ENCODE assay signal across 16 mouse cellular contexts in genomic region chr14:54204311-54204710, GRCm38 (mm10). TPM values are rescaled to one million over a fixed set of nuclear protein-coding genes. Genes with fewer than 3 reads are reported as not detected.
DNase-seq lines count a peak whose midpoint lies in the region; ATAC-seq lines count a peak whose summit lies in the region.
"Had no signal": no experiment of that assay in that cellular context is flagged by ENCODE, and none has a peak within 500 bp of the region (broad histone marks: within the 10 kb centered on the region; RNA-seq: fewer than 3 reads in every experiment).

No protein-coding gene starts in this region.

- peak; percentile 24 for ATAC-seq in CD4-positive, CD25-positive, alpha-beta regulatory T cell, adult 4 months
- peak; percentile 6 for ATAC-seq in activated CD4-positive, CD25-positive, alpha-beta regulatory T cell, adult 4 months
- peak; percentile 52 for ATAC-seq in megakaryocyte, adult 5-6 weeks (ENCODE audit: poor library complexity, severe bottlenecking)
- ATAC-seq: forebrain, embryonic 13.5 days; Patski had no signal

- peak; percentile 73 for DNase-seq in liver
- DNase-seq in kidney, adult 18-20 months: no peak
- no peak for DNase-seq in layer of hippocampus, postnatal 25 days (ENCODE audit: extremely low spot score in 1 of 2, low spot score in 1 of 2)
- DNase-seq in testis, postnatal 10 days (ENCODE audit: low spot score): no peak
- DNase-seq: adrenal gland, postnatal 25 days; cerebellum, adult 9-11 months; heart, postnatal 10 days; kidney, adult 2 months; kidney, postnatal 25 days; lung, postnatal 14 days; thymus, postnatal 25 days had no signal

RNA-seq across cellular contexts. Expression of gene Dad1, which starts 49.6 kb away (rescaled TPM):
- polyA plus RNA-seq in CD4-positive, CD25-positive, alpha-beta regulatory T cell, adult 4 months (2017; shearing (Covaris generic)): 100 to 1,000 TPM; 437 to 457 TPM
- 100 to 1,000 TPM; 424 to 425 TPM for polyA plus RNA-seq in activated CD4-positive, CD25-positive, alpha-beta regulatory T cell, adult 4 months (2017; shearing (Covaris generic))
- total RNA-seq in megakaryocyte, adult 5-6 weeks (2015): 136 and 154 TPM in 2 replicates
- 84.1 and 86.7 TPM in 2 replicates for total RNA-seq in megakaryocyte, adult 5-6 weeks (2017)
- total RNA-seq in layer of hippocampus, postnatal 25 days (2021): 100 to 1,000 TPM; 117 to 132 TPM

RNA-seq across cellular contexts. Expression of gene Abhd4, which starts 49.7 kb away (rescaled TPM):
- polyA plus RNA-seq in CD4-positive, CD25-positive, alpha-beta regulatory T cell, adult 4 months (2017; shearing (Covaris generic)): 10 to 100 TPM; 19.5 to 30.2 TPM
- 10 to 100 TPM; 16.3 to 16.9 TPM for polyA plus RNA-seq in activated CD4-positive, CD25-positive, alpha-beta regulatory T cell, adult 4 months (2017; shearing (Covaris generic))
- 11.0 and 13.9 TPM in 2 replicates for total RNA-seq in megakaryocyte, adult 5-6 weeks (2015)
- 10.0 and 16.5 TPM in 2 replicates for total RNA-seq in megakaryocyte, adult 5-6 weeks (2017)
- total RNA-seq in layer of hippocampus, postnatal 25 days (2021): 10 to 100 TPM; 60.2 to 64.3 TPM
